Mouse (Mus musculus): ENCODE results near the gene Slc7a14. TPM values are rescaled to one million over a fixed set of nuclear protein-coding genes. Genes with fewer than 3 reads are reported as not detected.
"Not testable (repeated sequence)": the region's sequence is repeated elsewhere in the genome, so short reads cannot be mapped to it uniquely, and the experiment has no call there.

The Slc7a14 gene
- total RNA-seq (2021), result 3.0 and 4.3 TPM in 2 replicates
- long read RNA-seq, result 0 reads

DNA sequence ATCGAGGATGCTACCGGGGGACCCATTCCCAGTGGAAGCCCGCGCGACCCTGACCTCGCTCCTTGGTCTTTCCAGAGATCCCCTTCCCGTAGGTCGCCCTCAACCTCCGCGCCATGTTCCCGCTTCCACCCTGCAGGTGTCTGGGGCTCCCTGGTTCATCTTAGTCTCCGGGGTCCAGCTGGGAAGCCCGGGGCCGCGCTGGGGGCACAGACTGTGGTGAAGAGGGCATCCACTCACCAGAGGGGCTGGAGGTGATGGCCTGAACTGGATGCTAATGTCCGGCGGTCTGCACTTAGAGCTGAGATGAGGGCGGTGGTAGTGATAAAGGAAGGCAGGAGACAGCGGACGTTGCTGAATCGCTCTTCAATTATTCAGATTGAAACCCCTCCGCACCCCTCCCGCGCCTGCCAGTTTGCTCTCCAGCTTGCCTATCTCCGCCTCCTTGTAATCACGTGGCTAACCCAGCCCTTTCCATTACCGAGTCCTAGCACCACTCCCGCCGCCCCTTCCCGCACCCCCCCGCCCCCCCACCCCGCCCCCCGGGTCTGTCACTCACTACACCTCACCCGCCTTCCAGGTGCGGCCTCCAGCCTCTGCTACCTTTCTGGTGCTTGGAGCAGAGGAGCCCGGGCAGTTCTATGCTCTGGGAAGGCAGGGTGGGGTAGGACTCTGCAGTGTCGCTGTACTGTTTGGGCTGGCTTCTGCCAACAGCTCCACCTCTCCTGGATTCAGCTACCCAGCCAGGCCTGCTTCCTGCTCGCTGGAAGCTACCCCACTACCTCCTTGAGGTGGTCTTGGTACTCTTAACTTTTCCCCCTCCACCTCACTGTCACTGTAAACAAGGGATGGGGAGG, at the start of gene Slc7a14:
Gene Slc7a14, minus strand, starts transcription at position 445 of the 854 bp plus-strand sequence.
- DNase-seq, result peak; percentile 20

DNA sequence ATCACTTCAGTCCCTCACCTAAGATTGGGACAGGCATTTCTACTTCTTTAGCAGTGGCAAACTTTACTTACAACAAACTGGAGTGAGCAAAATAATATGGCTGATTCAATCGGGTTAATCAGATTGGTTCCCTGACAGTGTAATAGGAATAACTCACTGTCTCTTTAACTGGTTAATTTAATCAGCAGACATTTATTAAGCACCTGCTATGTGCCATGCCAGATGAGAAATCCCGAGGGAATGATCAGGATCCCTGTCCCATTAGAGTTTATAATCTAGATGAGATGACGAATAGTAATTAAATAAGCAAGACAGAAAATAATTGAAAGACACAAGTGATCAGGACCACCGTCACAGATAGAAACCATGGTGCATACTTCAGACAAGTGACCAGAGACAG, 36.4 kb upstream of the Slc7a14 start:
- DNase-seq, result no peak

DNA sequence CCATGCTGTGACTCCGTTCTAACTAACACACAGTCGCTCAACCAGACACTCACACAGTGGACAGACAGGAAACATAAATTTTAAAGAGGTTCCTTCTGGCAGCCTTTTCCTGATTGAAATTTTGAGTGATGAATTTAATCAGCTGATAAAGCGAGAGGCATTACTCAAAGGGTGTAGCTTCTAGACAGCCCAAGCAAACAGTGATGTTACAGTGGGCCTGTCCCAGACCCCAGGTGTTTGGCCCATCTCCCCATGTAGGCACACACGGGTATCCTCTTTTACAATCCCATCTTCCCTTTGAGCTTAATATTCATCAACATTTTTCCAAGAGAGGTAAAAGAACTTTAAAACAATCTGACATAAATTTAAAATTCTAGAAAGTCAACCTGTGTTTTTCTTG, 35.6 kb upstream of the Slc7a14 start:
- DNase-seq, result no peak

DNA sequence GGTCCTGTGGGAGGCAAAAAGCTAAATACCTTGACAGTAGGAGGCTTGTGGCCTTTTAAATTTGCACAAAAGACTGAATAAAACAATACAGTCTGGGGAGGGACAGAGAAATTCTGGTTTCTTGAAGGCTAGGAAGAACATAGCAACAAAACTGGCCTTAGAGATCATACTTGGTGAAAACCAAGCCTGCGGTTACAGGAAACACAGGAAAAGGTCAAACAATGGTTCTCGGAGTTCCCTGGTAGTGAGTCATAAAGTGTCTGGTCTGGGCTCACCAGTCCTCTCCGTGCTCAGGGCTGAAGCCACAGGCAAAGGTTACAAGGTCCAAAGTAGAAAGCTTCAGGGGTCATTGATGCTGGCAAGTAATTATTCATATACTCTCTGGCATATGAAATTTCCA, 29.1 kb upstream of the Slc7a14 start:
- DNase-seq, result no peak

DNA sequence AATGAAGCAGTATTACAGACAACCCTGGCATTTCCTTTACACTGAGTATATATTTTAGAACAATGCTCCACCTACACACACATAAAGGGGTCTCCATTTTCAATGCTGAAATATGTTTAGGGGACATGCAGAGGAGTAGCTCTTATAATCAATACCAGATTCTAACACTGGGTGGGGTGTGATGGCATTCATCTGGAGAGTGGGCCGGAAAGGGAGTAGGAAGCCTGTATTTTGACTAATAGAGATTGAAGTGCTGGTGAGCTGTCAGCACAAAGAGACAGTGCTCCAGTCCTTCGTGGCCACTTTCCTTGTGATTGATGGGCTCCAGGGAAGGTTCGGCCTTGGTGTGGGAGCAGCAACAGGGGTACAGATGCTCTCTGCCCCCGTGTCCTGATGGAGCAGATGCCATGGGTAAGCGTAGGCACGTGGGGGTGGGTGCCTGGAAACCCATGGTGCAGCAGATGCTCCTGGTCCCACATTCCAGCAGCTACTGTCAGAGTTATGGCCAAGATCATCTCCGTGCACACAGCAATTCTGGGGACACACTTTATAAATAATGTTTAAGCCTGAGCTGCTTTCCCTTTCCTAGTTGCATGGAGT, 18.2 kb upstream of the Slc7a14 start:
- no peak for DNase-seq

DNA sequence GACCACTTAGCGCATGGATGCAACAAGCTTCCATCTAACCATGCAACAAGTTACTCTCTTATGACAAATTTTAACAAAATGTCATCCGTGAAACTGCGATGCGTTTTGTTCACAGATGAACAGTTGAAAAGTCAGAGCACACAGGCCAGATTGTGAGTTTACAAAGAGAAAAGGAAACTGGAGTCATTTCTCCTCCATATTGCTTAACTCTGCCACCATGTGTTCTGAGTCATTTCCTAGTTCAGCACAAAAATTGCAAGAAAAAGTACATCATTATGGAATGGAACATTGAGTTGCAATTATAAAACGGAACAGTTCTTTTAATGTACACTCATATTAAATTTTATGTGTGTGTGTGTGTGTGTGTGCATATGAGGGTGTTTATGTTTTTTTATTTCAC, 17.6 kb upstream of the Slc7a14 start:
- DNase-seq, result no peak

DNA sequence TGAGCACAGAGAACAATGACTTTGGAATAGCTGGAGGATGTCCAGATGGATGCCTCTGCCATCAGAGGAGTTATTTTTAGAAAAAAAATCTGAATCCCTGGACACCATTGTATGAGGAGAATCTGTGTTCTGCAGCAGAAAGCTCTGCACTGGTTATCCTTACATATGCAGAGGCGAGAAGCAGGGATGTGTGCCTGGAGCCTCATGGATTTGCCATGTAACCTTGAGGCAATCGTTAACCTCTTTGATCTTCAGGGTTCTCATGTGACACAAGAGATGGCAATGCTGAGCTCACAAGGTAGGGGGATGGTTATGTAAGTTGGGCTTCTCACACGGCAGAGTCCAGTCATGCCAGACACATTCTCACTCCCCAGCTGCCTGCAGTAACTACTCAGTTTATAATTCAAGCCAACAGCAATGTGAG, 14.1 kb upstream of the Slc7a14 start:
- DNase-seq, result no peak

DNA sequence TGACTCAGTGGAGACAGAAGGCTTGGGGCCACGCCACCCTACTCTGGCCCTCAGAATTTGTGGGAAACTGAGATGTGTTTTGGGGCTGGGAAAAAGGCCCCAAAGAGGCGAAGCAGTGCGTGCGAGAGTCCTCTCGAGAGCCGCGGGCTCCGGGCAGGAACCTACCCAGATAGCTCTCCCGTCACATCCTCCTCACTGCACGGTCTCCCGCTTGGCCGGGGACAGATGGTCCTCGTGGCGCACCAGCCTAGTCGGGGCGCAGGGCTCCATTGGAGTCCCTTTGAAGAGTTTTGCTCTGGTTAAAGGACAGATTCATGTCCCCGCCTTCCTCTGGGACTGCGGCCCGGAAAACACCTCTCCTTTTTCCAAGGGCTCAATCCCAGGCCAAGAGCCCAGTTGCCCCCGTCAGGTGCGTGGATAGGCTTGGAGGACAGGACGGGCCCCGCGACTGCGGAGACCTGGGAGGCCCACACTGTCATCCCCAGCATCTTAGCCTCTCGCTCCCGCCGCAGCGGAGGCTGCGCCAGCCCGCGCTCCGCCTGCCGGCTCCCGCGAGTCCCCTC, 726 bp downstream of the Slc7a14 start:
- DNase-seq, result peak; percentile 4

DNA sequence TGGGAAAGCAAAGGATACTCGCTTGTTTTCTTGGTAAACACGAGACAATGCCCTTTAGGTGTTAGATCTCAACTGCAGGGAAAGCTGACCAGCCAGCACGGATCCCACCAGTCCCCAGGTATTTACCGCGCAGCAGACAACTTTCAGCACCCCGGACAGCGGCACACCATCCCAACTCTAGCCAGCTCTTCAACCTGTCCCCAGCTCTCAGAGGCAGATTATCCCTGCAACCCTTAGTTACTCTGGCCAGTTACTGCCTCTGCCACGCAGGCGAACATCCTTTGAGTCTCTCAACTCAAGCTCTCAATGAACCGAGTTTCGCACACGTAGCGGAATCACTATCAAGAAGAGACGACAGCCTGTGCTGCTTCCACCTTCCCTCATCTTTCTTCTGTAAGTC, 1.3 kb downstream of the Slc7a14 start:
- peak; percentile 56 for DNase-seq

DNA sequence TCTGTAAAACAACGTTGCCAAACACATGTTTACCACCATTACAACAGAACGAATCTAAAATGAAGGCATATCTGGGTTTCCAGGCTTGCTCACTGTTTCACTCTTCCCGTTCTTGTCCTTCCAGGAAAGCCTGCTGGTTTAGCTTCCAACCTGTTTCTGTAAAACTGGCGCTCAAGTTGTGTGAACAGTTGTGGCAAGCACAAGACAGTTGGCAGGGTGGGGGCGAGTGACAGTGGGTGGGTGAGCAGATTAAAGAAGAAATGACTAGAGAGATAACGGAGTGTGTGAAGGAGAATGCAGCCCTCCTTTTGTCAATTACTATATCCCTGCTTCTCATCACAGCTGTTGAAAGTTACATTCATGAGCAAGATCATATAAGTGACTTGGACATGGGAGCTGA, 2.2 kb downstream of the Slc7a14 start:
- DNase-seq, result no peak

DNA sequence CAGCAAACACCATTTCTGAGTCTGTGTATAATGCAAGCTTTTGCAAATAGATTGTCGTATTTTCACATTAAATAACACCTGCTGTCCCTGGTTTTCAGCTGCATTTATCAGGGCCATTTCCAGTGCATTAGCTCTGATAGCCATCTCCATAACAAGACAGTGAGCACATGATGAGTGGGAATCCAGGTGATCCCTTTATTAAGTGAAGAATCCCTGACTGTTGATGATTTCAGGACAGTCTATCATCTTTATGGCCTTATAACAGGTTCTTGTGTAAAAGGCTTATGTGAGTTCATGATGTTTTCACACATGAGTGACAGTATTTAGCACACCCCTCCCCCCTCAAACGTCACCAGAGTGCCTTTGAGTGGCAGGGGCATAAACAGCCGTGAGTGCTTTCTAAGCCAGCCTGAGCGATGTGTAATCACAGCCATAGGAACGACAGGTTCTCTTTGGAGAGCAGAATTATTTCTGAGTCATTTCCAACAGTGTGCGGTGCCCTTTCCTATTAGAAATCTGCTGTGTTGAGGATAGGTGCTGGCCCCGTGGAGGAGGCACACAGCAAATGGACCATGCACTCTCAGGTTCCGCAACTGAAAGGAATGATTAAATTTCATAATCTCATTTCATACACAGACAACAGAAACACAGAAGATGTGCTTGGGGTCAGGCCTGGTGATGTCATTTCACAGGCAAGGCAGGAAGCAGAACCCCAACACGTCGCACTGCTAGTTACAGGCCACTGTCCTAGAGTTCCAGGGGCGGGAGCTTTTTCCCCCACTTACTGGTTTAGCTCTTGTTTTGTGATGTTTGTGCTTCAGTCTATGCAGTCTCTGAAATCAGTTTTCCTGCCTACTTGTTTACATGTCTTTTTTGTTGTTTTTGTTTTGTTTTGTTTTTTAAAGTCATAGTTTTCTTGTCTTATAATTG, 18.2 kb downstream of the Slc7a14 start:
- DNase-seq, result no peak

DNA sequence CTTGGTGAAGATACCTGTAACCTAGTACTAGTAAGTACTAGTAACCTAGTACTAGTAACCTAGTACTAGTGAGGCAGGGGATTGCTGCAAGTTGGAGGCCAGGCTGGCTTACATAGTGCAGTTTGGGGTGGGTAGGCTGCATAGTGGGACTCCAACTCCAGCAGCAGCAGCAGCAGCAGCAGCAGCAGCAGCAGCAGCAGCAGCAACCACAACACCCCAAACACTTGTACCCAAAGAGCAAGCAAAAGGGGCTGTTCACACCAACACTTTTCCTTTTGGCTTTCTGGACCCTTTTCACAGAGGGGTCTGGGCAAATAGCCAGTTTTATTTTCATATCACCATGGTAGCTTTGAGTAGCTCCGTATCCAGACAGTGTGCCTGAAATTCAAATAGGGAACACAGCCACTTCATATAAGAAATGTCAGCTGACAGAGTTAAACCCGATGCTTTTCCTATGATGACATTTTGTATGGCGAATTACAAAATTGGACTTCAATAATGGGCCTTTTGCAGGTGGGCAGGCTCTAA, 22.7 kb downstream of the Slc7a14 start:
- no peak for DNase-seq

DNA sequence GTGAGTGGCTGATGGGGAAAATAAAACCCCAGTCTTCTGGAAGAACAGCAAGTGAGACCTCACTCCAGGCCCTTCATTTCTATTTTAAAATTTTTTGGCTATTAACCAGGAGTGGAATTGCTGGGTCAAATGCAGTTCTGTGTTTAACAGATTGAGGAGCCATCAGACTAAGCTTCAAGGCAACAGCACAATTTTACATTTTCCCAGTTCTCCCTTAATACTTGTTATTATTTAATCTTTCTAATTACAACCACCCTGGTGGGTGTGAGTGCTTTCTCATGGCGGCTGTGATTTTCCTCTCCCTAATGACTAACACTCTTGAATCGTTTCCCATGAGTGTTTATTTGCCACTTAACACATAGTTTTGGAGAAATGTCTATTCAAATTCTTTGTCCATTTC, 29.1 kb downstream of the Slc7a14 start:
- DNase-seq, result no peak

DNA sequence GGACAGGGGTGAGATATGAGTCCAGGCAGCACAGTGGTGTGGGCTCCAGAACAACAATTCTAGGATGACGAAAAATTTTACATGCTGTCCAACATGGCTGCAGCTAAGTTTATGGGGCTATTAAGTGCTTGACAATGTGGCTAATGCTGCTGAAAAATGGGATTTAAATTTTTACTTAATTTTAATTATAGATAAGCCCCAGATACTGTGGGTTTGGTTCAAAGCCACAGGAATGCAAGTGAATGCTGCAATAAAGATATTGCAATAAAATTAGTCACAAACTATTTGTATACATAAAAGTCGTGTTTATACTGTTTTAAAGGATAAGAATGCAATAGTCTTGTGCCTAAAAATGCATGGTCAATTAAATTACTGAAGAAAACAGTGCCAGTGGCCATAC, 35.3 kb downstream of the Slc7a14 start:
- no peak for DNase-seq

DNA sequence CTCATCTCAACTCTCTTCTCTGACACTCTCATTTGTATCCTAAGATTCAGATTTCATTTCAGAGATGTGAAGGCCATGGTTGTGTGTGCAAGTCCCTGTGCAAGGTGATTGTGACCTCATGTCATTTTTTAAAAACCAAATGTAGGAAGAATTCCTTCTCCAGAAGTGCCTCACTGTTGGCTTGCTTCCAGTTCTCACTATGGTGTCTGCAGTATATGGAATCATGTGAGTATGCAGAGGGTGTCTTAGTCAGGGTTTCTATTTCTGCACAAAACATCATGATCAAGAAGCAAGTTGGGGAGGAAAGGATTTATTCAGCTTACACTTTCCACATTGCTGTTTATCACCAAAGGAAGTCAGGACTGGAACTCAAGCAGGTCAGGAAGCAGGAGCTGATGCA, 36.9 kb downstream of the Slc7a14 start:
- DNase-seq, result not testable (repeated sequence)

DNA sequence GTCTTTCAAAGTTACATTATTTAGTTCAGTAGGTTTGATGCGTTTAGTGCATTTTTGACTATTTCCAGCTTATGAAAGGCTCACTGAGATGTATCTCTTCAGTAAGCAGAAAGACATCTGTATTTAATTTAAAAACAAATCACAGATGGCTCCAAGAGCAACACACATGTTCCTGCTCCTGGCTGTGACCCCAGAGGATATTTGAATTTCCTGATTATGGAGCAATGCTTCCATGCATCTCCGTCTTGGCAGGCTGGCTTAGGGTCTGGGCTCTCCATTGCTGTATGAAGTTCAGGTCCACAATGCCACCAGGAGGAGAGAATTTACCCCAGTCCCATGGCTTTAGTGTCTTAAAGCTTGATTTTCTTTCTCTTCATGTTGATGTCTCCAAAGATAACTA, 37.5 kb downstream of the Slc7a14 start:
- no peak for DNase-seq

DNA sequence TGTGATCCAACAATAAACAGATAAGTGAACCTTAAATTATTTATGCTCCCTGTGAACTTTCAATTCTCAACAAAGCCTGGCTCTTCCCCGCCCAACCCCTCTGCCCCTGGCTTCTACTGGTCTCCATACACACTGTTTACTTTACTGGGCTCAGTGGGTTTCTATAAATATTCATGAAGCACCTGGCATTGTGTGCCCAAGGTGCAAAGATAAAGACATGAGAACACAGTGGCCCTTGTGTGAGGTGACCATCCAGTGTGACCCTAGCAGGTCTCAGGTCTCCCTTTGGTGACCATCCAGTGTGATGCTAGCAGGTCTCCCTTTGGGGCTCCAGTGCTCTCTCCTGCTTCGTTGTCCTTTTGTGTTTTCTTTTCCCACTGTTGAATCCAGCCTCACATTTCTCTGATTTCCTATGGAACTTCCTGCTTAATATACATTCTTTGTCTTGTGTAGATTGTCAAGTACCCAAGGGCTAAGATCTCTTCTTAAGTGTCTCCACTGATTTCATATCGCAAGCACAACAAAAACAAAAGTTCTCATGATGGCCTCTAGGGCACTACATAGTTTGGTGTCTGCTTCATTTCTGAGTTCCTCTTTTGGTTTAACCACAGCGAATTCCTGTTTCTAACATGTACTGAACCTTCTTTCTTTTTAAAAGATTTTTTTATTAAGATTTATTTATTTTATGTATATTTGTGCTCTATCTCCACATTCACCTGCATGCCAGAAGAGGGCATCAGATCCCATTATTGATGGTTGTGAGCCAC, 40.4 kb downstream of the Slc7a14 start:
- no peak for DNase-seq

DNA sequence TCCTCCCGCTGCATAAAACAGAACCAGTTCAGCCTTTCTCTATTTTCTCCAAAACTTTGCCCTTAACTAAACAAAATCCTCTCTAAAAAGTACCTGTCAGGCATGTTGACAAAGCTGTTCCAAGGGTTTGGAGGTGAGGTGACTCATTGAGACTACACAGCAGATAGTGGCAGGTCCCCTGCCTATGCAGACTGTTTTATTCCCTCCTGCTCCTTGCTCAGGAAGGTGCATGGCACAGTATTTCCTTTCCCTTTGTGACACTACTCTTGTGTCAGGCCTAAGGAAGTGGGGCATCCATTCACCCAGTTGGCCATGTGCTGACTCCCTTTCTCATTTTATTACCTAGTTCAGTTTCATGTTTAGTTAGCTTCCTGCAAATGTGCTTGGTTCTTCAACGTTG, 42.3 kb downstream of the Slc7a14 start:
- no peak for DNase-seq

DNA sequence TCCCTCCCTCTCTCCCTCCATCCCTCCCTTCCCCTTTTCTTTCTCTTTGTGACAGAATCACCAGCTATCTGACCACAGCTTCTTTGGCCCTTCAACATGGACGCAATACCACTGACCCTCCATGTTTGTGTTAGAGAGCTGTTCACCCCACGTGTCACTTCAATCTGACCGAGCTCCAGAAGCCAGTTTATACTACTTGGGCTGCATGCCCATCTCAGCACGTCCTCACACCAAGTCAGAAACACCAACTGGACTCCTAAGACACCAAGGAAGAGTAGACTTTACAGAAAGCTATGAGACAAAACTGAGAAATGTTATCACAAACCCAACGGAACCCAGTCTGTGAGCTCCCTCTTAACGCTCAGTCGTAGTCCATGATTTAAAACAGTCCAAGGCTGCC, 43.2 kb downstream of the Slc7a14 start:
- no peak for DNase-seq

DNA sequence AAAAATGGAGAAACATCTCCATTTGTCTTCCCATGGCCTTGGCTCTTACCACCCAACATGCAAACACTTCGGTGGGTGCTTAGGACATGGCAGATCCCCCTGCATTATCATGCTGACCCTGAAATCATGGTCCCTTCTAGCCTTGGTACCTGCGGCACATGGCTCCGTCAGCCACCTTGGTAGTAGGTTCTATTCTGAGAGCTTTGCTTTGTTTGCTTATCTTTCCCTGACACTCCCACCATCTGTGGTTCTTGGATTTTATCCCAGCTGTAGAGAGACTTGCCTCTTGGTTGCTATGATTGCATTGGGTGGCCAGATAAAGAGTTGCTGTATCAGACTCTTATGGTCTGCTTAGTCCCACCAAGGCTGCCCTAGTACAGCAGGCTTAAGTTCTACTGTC, 46.6 kb downstream of the Slc7a14 start:
- no peak for DNase-seq

DNA sequence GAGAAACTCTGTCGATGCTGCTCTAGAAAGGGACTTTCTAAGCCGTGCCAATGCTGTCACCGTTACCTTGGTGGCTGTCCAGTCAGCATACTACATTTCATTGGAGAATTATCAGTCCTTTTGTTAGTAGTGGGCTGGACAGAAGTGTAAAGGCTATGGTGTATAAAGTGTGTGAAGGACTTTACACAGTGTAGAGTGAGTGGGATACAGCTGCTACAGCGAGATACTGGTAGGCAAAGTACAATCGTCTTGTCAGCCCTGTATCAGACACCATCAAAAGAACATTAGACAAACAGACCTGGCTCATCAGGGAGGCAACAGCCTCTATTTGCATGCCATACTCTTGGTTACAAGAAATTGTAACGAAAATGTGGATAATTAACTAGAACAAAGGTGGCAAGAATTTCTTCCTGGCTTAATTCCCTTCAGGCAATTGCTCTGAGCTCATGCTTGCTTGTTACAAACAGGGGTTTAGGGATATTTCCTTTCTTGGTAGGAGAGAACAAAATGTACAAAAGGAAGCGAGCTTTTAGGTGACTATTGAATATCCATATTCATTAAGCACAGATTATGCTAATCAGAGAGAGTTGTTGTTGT, 48.7 kb downstream of the Slc7a14 start:
- no peak for DNase-seq

All from adrenal gland, postnatal 25 days (tissue).